Mouse (Mus musculus) E14TG2a.4 (cell line): ENCODE measurements around the gene AC124502.3.

Experiments
- CTCF ChIP-seq: conservative IDR thresholded peaks from 2 replicates; pipeline ENCODE4 v1.5.1; 2014; ENCODE audit warnings: low read length
- NANOG ChIP-seq: IDR thresholded peaks from 2 replicates; pipeline ENCODE4 v1.6.1; 2014; ENCODE audit warnings: borderline replicate concordance, low read length, mixed read lengths

DNA sequence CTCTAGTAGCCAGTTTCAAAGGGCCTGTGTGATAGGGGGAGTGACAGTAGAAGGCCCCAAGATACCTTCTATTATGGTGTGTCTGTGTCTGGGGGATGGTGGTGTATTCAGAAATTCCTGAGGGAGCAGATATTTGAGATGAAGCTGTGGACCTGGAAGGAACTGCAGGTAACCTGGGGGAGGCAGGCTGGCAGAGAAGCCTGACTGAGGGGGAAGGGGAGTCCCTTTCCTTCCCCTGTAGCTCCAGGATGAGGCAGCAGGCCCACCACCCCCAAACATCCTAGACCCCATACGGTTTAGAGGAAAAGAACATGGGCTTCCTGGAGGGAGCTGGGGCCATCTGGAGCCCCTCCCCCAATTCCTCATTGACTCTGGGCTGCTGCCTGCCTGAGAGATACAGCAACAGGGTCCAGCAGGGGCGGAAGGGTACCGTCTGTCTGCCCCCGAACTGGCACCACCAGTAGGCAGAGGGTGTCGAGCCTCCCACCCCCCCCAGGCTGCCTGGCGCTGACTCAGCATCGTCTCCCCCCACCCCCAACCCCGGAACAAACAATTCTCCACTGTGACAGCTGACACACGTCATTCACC is 57.3 kb downstream of the AC124502.3 start:
- TF ChIP-seq CTCF (no peak), NANOG (no peak)
